Mouse (Mus musculus) gastrocnemius, postnatal 25 days (tissue): ENCODE data around the gene Aff3. TPM values are rescaled to one million over a fixed set of nuclear protein-coding genes. Genes with fewer than 3 reads are reported as not detected.

Experiments
- DNase-seq: peaks from one replicate; pipeline ENCODE4 v3.0.0; 2022
- total RNA-seq, 2 experiments: library from RNA; stranded (reverse); gene quantifications; 1 replicate in 1 of 2; 2 replicates in 1 of 2; pipeline ENCODE4 v1.2.3; 2021

Aff3 gene
- total RNA-seq, 2 experiments from 2014 or later: 1.4 to 1.8 TPM

DNA sequence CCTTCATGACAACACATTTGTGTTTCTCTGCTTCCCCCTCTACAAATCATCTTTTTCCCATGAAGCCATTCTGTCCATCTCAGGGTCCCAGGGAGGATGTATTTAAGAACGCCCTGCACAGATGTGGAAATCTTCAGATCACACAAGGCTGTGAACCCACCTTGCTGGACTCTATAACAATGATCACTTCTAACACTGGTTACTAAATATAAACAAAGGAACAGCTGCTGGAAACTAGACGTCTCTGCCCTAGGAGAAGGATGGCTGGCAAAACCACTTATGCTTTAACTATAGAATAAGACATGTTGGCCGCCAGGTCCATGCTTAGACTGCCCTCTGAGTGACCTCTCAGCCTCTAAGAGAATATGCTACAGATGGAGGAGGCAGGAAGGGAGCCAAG is 69.4 kb downstream of the Aff3 start:
- no peak for DNase-seq

DNA sequence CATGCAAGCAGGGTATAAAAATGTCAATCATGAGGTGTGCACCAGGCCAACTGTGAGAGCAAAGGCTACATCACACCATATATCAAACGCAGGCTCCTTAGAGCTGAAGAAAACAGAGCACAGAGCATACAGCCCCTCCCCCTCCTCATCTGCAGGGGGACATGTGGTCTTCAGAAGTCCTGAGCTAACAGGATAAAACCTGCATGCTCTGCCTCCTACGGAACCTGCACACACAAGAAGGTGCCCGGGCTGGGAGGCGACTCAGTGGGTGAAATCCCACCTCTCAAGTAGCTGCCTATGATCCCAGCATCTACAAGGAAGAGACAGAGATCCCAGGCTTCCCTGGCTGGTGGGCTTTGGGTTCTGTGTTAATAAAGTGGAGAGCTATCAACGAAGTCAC is 70.0 kb downstream of the Aff3 start:
- no peak for DNase-seq

DNA sequence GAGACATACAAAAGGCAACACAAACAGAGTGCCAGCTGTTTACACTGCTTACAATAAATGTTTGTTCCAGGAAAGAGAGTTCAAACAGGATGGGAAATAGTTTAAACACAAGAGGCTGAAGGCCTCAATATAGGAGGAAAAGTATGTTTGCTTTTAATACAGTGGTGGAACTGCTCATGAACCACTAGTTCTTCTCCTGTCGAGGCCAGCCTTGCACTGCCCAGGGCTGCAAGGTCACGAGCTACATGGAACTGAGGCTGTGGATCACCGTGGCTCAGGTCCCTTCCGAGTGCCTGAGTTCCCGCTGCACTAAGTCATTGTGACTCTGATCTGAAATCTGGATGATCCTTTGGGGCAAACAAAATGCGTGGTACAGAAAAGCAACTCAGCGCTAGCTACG is 73.6 kb downstream of the Aff3 start:
- DNase-seq: no peak

DNA sequence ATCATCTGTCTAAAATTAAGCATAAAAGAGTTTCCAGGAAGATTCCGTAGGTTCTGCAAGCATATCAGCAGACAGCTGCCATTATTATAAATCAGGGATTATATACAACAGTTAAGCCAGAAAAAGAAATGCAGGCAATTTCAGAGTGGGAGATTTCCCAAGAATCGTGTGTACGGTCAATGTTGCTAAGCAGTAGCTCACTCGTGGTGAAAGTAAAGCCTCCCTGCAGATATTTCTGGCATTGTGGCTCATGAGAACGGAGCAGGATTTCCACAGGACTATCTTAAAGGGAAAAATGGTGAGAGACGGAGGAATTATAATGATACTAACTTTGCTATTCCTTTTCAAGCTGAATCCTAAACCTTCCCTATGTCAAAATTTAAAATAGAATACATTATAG is 76.0 kb downstream of the Aff3 start:
- DNase-seq: no peak

DNA sequence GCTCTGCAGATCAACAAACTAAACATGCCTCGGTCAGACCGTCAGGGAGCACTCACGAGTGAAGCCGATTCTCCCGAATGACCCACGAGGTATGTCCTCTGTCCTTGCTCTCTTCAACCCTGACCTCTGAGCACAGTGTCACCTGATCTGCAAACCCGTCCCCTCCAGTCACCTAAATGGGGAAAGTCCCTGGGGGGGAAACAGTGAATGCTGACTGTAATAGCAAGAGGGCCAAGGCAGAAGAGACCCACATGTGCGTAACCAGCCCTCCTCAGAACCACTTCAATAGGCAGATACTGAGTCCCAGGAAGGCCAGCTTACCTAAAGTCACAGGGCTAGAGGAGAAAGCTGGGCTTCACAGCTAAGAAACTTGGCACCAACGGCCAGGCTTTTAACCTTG is 82.4 kb downstream of the Aff3 start:
- DNase-seq: no peak

DNA sequence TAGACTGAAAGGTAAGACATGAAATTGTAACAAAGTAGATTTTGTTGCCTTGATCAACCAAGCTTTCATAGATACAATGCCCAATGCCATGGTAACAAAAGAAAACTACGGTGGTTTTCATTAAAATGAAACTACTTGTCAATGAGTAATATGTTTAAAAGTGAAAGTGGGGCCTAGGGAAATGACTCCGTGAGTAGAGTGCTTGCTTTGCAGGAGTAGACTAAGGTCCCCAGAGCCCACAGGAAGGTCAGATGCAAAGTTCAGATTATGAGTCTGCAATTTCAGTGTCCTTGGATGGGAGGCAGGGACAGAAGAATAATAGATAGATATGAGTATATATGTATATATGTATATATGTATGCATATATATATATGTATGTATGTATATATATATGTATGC is 84.2 kb downstream of the Aff3 start:
- no peak for DNase-seq

DNA sequence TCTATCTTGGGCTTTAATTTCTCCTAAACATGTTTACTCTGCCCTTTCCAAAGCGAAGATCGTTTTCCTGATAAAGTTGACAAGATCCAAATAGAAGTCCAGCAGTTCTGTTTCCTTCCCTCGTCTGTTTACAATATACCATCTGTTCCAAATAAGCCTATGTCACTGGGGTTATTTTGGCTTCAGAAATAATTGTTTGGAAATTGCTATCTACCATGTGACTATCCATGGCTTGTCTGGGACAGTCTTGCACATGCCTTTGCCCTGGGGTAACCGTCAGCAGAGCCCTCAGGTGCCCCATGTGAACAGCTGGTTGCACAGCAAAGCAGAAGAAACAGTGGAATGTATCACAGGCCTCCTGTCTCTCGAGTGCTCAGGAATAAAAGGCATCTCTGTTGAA is 86.4 kb downstream of the Aff3 start:
- no peak for DNase-seq

DNA sequence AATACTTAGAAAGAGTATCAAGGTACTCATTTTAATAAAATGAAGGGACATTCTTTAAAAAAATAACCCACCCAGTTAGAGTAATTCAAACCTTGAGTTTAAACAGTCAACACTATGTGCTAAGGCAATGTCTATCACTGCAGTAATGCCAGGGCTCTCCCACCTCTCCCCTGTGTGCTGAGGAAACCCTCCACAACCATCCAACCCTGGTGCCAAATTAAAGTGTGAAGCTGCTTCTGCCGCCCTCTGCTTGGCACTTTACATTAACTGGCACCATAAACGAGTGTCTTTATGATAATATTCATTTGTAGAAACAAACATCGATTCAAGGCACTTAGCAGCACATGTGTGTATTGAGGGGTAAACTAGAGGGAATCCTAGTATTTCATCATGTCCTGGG is 97.0 kb downstream of the Aff3 start:
- DNase-seq: no peak

DNA sequence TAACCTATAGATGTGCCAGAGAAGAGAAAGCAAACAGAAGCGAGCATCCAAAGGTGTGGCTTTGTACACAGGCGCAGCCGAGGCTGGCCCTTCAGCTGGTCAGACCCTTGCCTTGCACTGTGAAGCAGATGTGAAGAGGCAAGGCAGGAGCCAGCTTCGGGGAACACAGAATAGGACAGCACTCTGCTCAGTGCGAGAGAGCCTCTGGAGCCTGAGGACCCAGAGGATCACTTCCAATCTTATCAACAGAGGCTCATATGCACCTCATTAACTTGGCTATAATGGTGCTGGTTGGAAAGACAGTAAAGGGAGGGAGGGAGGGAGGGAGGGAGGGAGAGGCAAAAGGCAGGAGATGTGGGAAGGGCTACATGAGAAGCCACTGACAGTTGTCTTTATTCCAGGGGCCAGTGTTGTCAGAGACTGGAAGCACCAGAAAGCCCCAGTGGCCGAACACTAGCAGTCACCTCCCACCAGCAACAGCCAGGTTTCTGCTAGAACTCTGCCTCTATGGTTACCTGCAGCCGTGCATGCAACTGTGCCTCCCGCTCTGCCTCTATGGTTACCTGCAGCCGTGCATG is 98.6 kb downstream of the Aff3 start:
- DNase-seq: no peak

DNA sequence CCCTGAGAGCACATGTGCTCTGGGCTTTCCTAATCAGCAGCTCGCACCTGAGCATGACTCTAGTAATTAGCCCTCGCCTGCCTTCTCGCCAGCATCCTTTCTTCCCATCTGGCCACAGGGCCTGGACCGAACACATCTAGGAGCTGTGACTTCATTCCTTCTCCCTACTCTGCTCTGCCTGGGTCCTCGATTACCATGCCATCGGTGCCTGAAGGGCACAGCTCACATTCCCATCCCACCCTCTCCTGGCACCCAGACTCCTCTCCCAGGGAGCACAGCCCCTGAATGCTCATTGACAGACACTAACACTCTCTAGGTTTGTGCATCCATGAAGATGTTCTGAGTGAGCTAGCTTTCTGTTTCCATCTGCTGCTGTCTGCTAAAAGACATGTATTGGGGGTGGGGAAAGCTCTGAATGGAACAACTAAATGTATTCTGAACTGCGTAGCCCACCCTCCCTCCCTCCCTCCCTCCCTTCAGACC is 99.4 kb downstream of the Aff3 start:
- no peak for DNase-seq

DNA sequence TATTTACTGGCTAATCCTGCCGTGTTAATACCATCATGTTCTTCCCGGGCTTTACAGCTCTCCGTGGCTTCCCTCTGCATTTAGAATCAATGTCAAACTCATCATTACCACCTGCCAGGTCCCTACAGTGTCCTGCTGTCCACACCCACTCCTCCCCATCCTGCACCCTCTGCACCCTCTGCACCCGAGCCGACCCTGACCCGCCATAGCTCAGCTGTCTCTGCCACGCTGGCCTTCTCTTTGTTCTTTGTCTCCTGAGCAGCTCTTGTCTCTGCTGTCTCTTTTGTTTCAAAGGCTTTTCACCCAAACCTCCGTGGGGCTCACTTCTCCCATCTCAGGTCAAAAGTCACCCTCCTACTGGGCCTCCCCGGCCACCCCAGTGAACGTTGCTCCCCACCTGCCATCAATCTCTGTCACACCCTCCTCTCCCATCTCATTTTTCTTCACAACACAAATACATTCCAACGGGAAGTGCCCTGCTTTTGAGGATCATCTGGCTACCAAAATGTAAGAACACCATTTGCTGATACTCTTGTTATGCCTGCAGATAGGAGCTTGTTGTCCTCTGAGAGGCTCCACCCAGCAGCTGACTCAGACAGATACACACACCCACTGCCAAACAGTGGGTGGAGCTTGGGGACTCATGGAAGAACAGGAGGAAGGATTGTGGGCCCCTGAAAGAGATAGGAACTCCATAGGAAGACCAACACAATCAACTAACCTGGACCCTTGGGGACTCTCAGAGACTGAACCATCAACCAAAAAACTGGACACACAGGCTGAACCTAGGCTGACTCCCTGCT is 102.2 kb downstream of the Aff3 start:
- no peak for DNase-seq

DNA sequence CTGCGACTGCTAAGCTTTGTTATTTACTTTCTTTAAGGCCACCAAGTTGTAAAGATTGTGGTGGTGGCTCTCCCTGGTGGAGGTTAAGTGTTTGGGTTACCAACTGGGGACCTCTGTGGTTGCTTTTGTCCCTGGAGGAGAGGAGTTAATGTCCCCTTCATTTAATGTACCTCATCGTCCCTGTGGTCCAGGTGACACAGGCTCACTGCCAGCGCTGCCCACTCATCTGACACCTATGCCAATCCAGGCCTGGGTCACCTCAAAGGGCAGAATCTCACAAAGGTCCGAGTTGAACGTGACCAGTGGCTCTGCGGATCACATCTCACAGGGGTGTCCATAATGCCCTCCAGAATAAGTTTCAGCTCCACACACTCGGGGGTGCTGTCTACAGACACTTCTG is 103.4 kb downstream of the Aff3 start:
- DNase-seq: no peak

DNA sequence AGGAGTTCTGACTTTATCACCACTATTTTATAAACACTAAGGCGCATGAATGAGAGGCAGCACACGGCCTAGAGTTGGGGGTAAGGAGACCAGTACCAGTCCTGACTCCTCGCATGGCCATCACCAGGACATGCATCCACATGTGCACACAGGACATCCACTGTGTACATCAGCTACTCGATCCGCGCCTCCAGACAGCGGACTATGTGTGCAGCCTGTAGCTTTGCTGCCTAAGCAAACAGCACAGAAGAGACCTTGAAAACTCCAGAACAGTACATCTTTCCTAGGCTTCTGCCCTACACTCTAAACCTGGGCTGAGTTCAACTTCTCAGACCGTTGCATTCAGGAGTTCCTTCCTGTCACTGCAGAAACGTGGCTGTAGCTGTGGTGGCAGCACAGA is 104.1 kb downstream of the Aff3 start:
- DNase-seq: no peak

DNA sequence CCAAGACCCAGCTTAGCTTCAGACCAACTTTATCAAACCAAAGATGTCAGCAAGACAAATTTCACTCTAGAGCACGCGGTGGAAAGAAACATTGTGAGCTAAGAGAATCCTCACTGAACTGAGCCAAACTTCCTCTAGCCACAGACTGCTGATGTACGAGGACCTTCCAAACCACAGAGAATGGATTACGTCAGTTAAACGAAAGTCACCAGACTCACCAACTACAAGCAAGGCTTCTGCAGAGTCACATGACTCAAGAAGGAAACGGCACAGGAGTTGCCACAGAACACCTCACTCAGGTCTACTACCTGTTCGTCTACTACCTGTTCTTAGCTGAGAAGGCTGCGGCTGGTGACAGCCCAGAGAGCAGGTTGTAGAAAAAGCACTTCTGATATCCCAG is 107.1 kb downstream of the Aff3 start:
- DNase-seq: no peak

DNA sequence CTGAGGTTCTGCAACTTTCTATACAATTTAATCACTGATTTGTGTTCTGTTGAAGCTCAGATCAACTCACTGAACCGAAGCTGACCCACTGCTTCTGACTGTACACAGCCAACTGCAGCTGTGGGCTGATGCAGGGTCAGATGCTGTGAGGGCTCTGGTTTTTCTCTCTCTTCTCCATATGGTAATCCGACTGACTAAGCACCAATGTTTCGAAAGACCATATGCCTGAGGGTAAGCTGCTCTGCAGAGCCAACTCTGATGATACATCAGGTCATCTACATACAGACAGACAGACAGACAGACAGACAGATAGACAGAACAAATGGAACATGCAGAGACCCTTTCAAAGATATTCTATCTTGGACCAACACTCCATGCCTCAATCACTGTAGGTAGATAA is 110.2 kb downstream of the Aff3 start:
- no peak for DNase-seq

DNA sequence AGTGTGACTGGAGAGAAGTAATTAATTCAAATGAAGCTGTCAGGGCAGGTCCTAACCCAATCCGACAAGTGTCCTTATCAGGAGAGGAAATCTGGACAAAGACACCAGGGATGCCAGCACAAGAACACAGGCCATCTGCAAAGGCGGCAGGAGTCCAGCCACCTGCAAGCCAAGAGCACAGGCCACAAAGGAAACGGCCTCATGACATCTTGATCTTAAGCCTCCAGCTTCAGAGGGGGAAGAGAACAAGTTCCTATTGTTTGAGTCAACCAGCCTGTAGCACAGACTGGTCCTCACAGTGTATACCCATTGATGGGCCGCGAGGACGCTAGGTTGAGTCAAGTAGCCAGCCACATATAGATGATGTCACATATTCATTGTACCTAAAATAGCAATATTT is 111.7 kb downstream of the Aff3 start:
- DNase-seq: no peak

DNA sequence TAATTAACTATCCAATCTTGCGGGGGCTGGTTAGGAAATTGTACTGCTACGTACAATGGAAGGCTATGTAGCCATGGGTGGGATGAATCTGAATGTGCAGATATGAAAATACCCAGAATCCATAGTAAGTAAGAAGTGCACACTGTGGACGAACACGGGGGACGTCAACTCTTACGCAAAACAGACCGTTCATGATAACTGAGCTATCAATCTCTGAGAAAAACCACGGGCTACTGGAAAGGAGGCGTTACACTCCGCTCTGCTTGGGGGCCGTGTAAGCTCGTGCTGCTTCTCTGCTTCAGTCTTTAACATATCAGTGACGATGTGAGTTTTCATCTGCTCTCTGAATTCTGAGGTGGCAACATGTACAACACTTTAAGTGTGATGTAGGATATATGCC is 114.2 kb downstream of the Aff3 start:
- DNase-seq: no peak

DNA sequence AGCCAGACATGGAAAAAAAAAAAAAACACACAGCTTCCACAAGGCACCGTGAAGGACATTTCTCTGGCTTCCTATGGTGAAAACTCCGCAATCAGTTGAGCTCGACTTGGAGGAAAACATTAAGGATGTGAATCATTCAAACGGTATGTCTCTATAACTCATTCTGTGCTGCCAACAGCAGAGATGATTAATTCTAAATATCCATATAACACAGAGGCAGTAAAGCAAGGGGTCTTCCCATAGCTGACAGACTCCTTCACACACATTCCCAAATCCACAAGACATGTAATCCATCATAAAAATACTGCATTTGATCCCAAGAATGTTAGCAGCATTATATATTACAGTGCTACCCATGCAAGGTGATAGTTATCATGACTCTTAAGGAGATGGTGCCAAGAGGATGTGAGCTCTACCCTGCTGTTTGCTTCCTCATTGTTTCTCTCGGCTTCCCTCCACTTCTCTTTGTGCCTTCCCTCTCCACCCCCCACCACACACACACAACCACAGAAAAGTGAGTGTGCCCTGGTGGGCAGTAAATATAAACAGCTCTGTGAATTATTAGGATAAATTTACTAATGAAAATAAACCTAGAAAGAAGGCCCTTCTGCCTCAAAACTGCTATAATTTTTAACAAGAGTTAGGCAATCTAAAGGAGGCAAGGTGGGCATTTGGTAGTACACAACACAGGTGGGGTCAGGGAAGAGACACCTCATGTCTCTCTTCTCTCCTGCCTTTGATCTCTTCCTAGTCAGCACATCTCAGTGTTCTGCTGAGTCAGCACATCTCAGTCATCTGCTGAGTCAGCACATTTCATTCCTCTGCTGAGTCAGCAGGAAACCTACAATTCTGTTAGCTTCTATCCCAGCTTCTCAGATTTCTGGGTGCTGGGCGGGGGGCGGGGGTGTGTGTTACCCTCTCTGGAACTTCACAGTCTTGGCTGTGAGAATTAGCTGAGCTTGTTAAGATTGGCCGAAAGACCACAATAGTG is 115.8 kb downstream of the Aff3 start:
- DNase-seq: no peak

DNA sequence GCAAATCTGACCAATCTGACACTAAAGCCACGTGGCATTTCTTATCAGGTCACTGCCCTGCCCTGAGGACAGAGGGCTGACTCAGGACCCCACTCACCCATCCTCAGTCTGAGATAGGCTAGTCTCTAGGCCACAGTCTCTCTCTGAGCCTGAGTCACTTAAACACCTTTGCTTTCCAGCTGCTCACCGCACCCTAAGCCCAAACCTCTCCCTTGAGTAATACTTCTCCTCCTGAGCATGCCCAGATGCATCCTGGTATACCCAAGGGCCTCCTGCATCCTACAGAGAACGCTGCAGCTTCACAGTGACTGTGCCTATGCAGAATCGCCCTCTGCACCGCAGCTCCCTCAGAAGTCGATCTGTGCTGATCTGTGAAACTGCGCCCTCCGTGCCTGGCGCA is 117.1 kb downstream of the Aff3 start:
- no peak for DNase-seq

DNA sequence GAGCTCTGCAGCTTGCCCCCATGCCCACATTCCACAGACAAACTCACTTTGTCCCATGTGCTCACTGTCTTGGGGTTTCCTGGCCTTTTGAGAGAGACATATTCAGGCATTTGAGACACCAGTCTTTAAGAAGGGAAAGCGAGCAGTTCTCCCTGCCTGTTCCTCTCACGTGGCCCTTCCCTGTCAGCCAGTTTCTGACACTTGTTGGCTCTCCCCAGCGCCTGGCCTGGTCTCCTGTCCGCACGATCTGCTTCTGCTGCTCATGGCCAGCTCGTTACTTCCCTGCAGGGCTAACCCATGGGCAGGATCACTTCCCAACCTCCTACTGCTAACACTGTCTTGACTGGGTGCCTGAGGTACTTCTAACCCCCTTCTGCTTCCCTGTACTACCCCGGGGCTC is 118.1 kb downstream of the Aff3 start:
- DNase-seq: no peak

DNA sequence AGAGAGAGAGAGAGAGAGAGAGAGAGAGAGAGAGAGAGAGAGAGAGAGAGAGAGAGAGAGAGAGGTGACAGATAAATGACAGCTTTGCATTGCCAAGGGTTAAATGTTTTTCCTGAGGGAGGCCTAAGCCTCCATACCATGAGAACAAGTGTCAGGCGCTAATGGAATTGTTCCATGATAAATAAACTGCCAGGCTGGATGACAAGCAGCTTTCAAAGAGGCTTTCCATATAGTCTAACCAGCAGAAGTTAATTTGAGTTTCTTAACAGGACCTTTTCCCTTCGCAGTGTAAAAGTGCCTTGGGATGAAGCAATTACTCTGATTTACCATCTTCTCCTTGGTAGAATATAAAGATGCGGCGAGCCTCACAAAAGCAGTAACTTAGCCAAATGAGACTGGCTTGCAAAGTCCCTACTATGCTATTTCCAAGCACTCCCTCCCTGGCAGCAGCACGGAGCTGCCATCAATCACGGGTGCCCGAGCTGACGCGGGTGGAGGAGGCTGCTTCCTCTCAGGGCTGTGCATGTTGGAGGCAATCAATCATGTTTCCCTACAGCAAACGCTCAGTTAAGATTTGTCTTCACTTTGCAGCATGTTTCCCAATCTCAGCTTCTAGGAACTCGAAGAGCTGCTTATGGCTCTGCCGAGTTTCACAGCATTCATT is 119.3 kb downstream of the Aff3 start:
- DNase-seq: no peak

DNA sequence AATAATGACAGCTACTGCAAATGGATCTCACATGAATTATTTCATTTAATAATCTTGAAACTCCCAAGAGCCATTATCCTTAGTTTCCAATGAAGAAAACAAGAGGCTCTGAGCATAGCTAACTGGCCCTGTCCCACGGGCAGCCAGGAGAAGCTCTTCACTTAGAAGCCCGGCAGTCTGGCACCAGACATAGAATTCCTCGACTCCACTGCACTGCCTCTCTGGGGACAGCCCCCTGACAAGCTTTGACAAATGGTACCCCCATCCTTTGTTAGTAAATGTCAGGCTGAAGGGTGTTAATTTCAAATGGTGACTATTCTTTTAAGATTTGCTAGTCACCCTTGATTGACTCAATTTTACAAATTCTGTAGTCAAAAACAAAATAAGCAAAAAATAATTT is 120.3 kb downstream of the Aff3 start:
- DNase-seq: no peak
